Mouse (Mus musculus): ENCODE data around the gene Eef2kmt.

Eef2kmt gene

DNA sequence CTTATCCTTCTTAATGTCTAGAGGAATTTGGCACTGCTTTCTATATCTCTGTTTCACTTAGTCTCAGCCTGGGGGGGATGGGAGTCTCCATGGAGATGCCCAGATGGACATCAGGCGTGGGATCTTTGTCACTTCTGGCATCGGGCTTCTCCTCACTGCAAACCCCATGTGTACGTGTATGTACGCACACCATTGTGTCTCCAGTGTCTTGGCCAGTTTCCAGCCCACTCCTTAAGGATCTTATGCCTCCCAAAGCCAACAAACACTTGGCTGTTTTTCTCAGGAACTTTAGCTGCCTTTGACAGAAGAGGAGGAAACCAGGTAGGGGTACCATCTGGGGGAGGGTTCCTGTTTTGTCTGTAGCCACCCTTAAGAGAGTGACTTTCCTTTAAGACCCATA lies 34.4 kb downstream of the Eef2kmt start:
- no peak for DNase-seq

DNA sequence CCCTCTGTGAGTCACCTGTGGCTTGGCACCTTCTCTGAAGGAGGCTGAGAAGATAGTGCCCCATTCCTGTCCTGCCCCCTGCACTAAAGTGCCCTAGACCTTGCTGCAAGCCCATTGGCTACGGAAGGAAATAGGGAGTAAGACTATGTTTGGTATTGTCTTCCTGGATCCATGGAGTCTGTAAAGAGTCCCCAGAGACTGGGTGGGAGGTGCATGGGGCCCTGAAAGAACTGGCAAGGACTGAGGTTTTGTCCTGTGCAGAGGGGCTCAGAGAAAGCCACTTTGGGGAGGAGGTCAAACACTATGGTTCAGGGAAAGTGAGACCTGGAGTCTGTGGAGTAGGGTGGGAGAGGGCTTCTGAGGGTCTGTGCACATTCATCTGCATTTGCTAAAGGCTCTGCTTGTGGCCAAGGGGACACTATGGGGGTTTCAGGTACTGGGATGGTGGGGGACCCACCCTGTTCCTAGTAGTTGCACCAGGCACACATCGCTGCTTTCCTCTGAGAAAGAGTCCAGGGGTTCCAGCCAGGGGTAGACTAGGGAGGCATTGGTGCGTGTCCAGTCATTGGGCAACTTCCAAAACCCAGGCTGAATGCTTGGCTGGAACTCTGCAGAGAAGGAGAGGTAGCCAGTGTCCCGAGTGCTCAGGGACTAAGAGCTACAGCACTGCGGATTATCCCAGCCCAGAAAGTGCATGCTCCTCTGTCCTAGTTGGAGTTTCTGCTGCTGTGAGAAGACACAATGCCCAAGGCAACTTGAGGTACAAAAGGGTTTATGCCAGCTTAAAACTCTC lies 38.2 kb downstream of the Eef2kmt start:
- no peak for DNase-seq

DNA sequence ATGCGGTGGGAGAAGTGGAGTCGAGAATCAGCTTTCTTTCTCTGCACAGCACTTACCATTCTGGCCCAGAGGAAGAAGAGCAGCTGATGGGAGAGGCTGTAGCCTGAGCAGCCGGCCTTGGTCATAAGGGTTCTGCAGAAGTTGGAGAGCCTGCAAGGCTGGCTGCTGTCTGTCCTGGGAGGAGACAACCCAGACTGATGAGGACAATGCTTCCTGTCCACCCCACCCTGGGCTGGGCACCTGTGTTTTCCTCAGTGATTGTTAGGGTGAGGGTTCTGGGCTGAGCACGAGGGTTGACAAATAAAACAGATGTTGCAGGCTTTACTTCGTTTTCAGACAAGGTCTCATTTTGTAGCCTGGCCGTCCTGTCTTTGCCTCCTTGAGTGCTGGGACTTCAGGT lies 39.1 kb downstream of the Eef2kmt start:
- DNase-seq, result no peak

DNA sequence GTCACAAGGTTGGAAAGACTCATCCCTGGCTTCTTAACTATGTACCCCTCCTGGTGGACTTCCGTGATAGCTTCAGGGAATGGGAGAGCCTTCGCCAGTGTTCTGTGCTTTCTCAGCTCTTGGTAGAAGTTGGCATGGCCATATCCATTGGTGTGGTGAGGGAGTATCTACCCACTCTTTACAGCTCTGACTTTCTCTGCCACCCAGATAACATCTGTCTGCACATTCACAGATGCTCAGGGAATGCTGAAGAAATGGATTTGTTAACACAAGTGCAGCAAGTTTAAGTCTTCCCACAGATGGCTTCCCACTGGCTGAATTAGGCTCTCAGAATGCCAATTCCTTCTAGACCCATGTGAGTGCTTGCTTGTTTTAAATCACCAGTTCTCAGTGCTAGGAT lies 41.7 kb downstream of the Eef2kmt start:
- no peak for DNase-seq

DNA sequence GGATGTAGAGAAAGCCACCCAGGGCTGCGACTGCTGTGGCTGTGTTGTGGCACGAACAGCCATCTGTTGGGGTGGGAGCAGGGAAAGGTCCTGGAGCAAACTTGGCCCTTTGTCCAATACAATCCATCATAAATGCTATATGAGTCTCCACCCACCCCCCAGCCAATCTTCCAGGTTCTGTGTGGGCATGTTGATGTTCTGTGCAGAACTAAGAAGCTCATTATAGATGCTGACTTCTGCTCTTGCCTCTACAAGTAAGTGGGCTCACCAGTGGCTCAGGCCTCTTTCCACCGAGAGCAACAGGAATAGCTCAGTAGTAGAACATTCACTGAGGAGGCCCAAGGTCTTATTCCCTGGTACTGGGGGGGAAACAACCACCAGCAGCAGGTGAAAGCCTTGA lies 43.6 kb downstream of the Eef2kmt start:
- DNase-seq, result no peak

DNA sequence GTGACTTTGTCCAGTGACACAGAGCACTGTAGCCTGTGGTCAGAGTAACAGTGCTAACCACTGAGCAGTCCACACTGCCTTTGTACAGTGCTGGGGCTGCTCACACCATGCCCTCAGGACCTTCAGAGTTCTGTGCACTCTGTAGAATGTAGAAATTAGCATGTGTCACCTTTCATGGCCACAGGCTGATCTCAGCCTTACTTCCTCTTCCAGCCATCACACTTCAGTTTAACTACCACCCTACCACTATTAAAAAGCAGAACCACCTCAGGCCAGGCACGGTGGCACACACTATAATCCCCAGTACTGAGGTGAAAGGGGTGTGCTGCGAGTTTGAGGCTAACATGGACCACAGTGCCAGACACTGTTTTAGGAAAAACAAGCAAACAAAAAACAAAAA lies 45.4 kb downstream of the Eef2kmt start:
- DNase-seq, result no peak

DNA sequence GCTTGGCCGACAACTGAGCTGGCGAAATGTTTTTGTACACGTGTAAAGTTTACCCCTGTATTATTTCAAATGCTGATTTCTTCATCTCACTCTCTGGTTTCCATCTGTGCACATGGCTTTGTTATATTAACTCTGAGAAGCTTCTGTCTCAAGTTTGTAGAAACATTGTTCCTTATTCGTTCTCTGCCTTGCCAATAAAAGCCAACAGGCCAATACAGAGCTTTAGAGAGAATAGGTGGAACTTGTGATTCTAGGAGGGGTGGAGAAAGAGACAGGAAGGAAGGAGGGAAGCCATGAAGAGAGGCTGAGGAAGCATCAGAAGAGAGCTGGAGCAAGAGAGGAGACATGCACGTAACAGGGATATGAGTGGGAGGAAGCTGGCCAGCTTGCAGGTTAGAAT lies 49.7 kb downstream of the Eef2kmt start:
- no peak for DNase-seq

DNA sequence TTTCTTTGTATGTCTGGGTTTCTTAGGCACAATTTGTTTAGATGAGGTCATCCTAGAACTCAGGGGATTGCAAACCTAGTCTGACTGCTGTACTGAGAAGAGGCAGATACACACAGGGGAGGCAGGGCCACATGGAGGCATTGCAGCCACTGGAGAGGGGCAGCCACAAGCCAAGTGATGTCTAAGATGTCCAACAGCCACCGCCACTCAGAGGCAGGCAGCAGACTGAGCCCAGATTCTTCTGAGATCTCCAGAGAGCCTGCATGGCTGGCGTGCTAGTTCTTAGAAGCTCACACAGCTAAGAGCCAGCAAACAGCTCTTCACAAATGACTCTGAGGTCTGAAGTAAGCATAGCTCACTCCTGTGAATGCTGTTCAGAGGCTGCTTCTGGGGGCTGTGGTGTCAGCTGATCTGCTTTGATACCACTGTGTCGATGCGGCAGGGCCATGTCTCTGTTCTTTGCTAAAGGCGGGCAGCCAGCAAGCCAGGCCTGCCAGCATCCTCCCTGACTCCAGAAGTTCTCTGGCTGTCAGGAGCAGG lies 50.3 kb downstream of the Eef2kmt start:
- no peak for DNase-seq

DNA sequence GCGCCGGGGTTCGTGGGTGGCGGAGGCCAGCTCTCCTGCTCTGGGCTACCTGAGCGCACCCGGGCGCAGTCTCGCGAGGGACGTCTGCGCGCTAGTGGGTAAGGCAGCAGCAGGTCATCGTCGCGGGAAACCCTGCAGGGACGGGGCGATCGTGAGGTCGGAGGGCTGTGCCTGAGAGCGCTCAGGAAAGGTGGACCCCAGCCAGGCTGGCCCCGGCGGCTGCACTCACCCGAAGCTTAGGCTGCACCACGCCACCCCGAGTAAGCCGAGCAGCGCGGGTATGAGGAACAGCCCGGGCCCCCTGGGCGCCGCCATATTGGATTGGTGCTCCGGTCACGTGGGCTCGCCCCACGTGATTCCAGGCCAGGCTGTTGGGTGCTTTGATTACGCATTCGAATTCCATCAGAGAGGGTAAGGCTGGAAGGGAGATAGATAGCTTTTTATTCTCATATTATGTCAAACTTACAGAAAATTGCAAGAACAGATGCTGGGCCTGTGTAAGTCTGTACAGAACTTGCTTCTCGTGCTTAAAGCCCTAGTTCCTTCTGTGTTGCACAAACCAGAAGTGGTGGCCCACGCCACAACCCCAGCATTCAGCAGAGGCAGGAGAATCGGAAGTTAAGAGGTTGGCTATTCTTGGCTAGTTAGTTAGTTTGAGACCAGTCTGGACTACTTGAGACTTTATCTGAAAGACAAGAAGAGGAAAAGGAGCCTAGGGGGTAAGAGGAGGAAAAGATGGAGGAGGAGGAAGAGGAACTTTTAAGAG lies 51.9 kb downstream of the Eef2kmt start, which contains the start of gene Nagpa:
Gene Nagpa, minus strand, starts transcription at position 345 of the 766 bp plus-strand sequence.
- peak; percentile 85 to 90 for DNase-seq

DNA sequence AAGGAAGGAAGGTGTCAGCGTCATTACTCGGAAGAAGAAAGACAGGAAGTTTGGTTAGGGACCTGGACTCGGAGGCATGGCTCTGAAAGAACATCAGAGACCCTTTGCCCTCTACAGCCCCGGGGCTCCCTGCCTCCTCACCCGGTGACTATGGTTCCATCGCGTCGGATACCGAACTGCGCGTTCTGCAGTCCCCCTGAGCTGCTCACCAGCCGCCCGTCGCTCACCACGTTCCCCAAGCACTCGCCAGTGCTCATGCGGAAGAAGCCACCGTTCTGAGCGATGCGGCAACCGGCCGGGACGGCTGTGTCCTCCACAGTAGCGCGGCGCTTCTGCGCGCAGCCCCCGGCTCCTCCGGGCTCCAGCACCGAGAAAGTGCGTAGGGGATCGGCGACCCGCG lies 52.6 kb downstream of the Eef2kmt start:
- peak in 1 of 2 experiments; percentile 62 for DNase-seq

DNA sequence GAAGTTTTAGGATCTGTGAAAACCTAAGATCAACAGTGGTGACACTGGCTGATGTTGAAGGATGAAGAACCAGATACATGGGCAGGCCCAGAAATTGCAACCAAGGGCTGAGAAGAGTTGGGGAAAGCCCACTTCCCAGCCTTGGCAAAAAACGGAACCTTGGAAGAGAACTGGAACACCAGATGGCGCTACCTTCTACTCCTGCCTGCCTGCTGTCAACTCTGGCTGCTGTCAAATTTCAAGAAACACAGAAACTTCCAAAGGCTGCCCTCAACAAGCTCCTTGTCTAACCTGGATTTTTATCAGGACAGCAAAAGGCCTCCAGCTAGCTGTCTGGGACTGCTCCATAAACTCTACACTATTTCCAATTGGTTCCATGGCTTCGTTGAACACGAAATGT lies 53.1 kb downstream of the Eef2kmt start:
- DNase-seq, result peak; percentile 54 to 61

DNA sequence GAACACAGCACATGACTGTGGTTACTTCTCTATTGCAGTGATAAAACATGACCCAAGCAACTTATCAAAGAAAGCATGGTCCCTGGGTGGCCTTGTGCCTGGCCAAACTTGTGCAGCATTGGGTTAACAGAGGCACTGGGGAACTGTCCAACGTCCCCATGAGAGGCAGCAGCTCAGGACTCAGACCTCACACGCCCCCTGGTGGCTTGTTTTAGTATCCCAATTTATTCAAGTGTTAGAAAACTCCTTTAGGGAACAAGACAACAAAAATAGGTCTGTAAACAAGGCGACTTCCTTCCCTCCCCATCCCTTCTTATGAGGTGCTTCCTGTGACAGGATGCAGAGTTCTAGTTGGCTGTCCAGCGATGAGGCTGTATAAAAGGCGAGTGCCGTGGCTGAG lies 60.7 kb downstream of the Eef2kmt start:
- DNase-seq, result peak; percentile 51 to 75

All from cerebellum, postnatal 25 days (tissue).